Mouse (Mus musculus) MEL (cell line): ENCODE measurements around the gene Arhgef3. TPM values are rescaled to one million over a fixed set of nuclear protein-coding genes. Genes with fewer than 3 reads are reported as not detected.

Experiments
- DNase-seq: peaks from one replicate; pipeline ENCODE4 v3.0.0; 2011; ENCODE audit warnings: low read depth, low spot score
- H3K27ac ChIP-seq: 2 replicates; pipeline ENCODE4 v1.5.1; 2012; ENCODE audit warnings: low read depth, mild to moderate bottlenecking, control low read depth, low read length, moderate library complexity; ENCODE audit not compliant: control insufficient read depth
- H3K27me3 ChIP-seq, 2 experiments: fragments of 150-350 bp in 1 of 2; sonication (generic) in 1 of 2; 2 replicates each; pipeline ENCODE4 v1.6.1; 2012; ENCODE audit warnings: low read length in 2 of 2, mild to moderate bottlenecking in 2 of 2, improper control_type of control experiment in 1 of 2, moderate library complexity in 1 of 2; ENCODE audit not compliant: insufficient read depth in 2 of 2, control insufficient read depth in 1 of 2
- H3K36me3 ChIP-seq, 2 experiments: 2 replicates each; pipeline ENCODE4 v1.6.1; 2012 to 2014; ENCODE audit warnings: low read length in 2 of 2, improper control_type of control experiment in 1 of 2, inconsistent platforms in 1 of 2, mild to moderate bottlenecking in 1 of 2; ENCODE audit not compliant: insufficient read depth in 2 of 2, control insufficient read depth in 1 of 2
- H3K4me1 ChIP-seq, 2 experiments: fragments of 150-350 bp in 1 of 2; sonication (generic) in 1 of 2; 2 replicates each; pipeline ENCODE4 v1.6.1; 2012; ENCODE audit warnings: low read length in 2 of 2, improper control_type of control experiment in 1 of 2, mild to moderate bottlenecking in 1 of 2; ENCODE audit not compliant: insufficient read depth in 2 of 2, control insufficient read depth in 1 of 2
- H3K4me3 ChIP-seq, 2 experiments: fragments of 150-350 bp in 1 of 2; sonication (generic) in 1 of 2; 2 replicates each; pipeline ENCODE4 v1.5.1; 2012; ENCODE audit warnings: low read depth in 2 of 2, low read length in 2 of 2, mild to moderate bottlenecking in 2 of 2, moderate library complexity in 2 of 2, control low read depth in 1 of 2, improper control_type of control experiment in 1 of 2; ENCODE audit not compliant: control insufficient read depth in 1 of 2, insufficient read depth in 1 of 2
- H3K79me2 ChIP-seq: 2 replicates; pipeline ENCODE4 v1.6.1; 2012; ENCODE audit warnings: mild to moderate bottlenecking, low read length, moderate library complexity; ENCODE audit not compliant: control insufficient read depth, poor library complexity, insufficient read depth
- H3K9ac ChIP-seq: 2 replicates; pipeline ENCODE4 v1.6.1; 2012; ENCODE audit warnings: low read depth, mild to moderate bottlenecking, control low read depth, low read length, moderate library complexity; ENCODE audit not compliant: control insufficient read depth, poor library complexity, severe bottlenecking
- H3K9me3 ChIP-seq: fragments of 150-350 bp; sonication (generic); replicated peaks from 2 replicates; pipeline ENCODE4 v1.6.1; 2012; ENCODE audit warnings: mild to moderate bottlenecking, low read length, improper control_type of control experiment, moderate library complexity; ENCODE audit not compliant: insufficient read depth
- BHLHE40 ChIP-seq: IDR thresholded peaks from 2 replicates; pipeline ENCODE4 v1.6.1; 2012; ENCODE audit warnings: low read depth, mild to moderate bottlenecking, inconsistent platforms, low read length, improper control_type of control experiment, borderline replicate concordance
- CHD1 ChIP-seq: IDR thresholded peaks from 2 replicates; pipeline ENCODE4 v1.6.1; 2012; ENCODE audit warnings: low read depth, mild to moderate bottlenecking, inconsistent platforms, low read length, improper control_type of control experiment
- EP300 ChIP-seq, 2 experiments: IDR thresholded peaks; 2 replicates each; pipeline ENCODE4 v1.6.1; 2011; ENCODE audit warnings: improper control_type of control experiment in 2 of 2, low read length in 2 of 2, low read depth in 1 of 2, mild to moderate bottlenecking in 1 of 2
- GATA1 ChIP-seq: IDR thresholded peaks from 2 replicates; pipeline ENCODE4 v1.6.1; 2011; ENCODE audit warnings: low read depth, low read length, improper control_type of control experiment
- HCFC1 ChIP-seq: IDR thresholded peaks from 2 replicates; pipeline ENCODE4 v1.6.1; 2012; ENCODE audit warnings: low read depth, mild to moderate bottlenecking, inconsistent platforms, low read length, improper control_type of control experiment, moderate library complexity
- KAT2A ChIP-seq: conservative IDR thresholded peaks from 2 replicates; pipeline ENCODE4 v1.6.1; 2012; ENCODE audit warnings: low read depth, low read length, improper control_type of control experiment, inconsistent platforms
- MAX ChIP-seq: IDR thresholded peaks from 2 replicates; pipeline ENCODE4 v1.6.1; 2011; ENCODE audit warnings: low read length, improper control_type of control experiment
- MAZ ChIP-seq: IDR thresholded peaks from 2 replicates; pipeline ENCODE4 v1.6.1; 2012; ENCODE audit warnings: low read depth, mild to moderate bottlenecking, inconsistent platforms, low read length, improper control_type of control experiment
- NELFE ChIP-seq: IDR thresholded peaks from 2 replicates; pipeline ENCODE4 v1.6.1; 2011; ENCODE audit warnings: low read depth, low read length, improper control_type of control experiment
- POLR2A ChIP-seq, 2 experiments: IDR thresholded peaks; 2 replicates each; pipeline ENCODE4 v1.6.1; 2011 to 2012; ENCODE audit warnings: low read length in 2 of 2, mild to moderate bottlenecking in 2 of 2, control low read depth in 1 of 2, improper control_type of control experiment in 1 of 2, low read depth in 1 of 2, moderate library complexity in 1 of 2; ENCODE audit not compliant: control insufficient read depth in 1 of 2, insufficient read depth in 1 of 2, poor library complexity in 1 of 2
- POLR2AphosphoS2 ChIP-seq: IDR thresholded peaks from 2 replicates; pipeline ENCODE4 v1.6.1; 2011; ENCODE audit warnings: low read length, improper control_type of control experiment
- RAD21 ChIP-seq: IDR thresholded peaks from 2 replicates; pipeline ENCODE4 v1.6.1; 2011; ENCODE audit warnings: mild to moderate bottlenecking, low read depth, low read length, improper control_type of control experiment
- USF1 ChIP-seq: IDR thresholded peaks from 2 replicates; pipeline ENCODE4 v1.6.1; 2014; ENCODE audit warnings: low read depth, mild to moderate bottlenecking, inconsistent platforms, low read length, improper control_type of control experiment, moderate library complexity
- ZKSCAN1 ChIP-seq: IDR thresholded peaks from 2 replicates; pipeline ENCODE4 v1.6.1; 2012; ENCODE audit warnings: low read depth, mild to moderate bottlenecking, inconsistent platforms, low read length, improper control_type of control experiment, moderate library complexity
- ZNF384 ChIP-seq: IDR thresholded peaks from 2 replicates; pipeline ENCODE4 v1.6.1; 2012; ENCODE audit warnings: low read depth, mild to moderate bottlenecking, inconsistent platforms, low read length, improper control_type of control experiment
- polyA plus RNA-seq, 2 experiments: library from polyadenylated mRNA; stranded (reverse) in 1 of 2; unstranded in 1 of 2; fragments of >175 nt in 1 of 2; fragments of >200 nt in 1 of 2; gene quantifications; 2 replicates each; pipeline versions ENCODE4 v1.2.1 to v1.2.4; 2012; ENCODE audit warnings: low replicate concordance in 2 of 2, low read depth in 1 of 2; ENCODE audit not compliant: insufficient read length in 2 of 2, insufficient read depth in 1 of 2, missing spikeins in 1 of 2
- total RNA-seq: library from RNA; depleted of rRNA; stranded (reverse); fragments of 300-350 nt; gene quantifications from 2 replicates; pipeline ENCODE4 v1.2.3, GENCODE M21; 2012

Gene Arhgef3
- total and polyA plus RNA-seq, 3 experiments: 2.1 to 2.7 TPM; not detected in 1

- DNase-seq: no peak
These were observed 114.3 kb downstream of the Arhgef3 start for GRCm38 (mm10) chr14:27228941-27229371.

GRCm38 (mm10) chr14:27229441-27230147 lies 114.9 kb downstream of the Arhgef3 start:
- no peak for DNase-seq
- Histone ChIP-seq H3K9me3 (no peaks in the 10 kb centered on the region), H3K27ac (no peak overlapping the region), H3K4me3 (no peak overlapping the region), H3K4me1 (no peaks in the 10 kb centered on the region), H3K36me3 (no peaks in the 10 kb centered on the region), H3K27me3 (no peaks in the 10 kb centered on the region; a peak in 1 of 4 replicates), H3K79me2 (no peaks in the 10 kb centered on the region), H3K9ac (no peak overlapping the region)
- TF ChIP-seq MAZ: no peak
- TF ChIP-seq KAT2A: no peak
- TF ChIP-seq ZNF384: no peak
- TF ChIP-seq POLR2AphosphoS2: no peak
- no peak for TF ChIP-seq RAD21
- TF ChIP-seq USF1: no peak

More at GRCm38 (mm10) chr14:27228941-27229371, 114.3 kb downstream of the Arhgef3 start:
- Histone ChIP-seq H3K9me3 (no peaks in the 10 kb centered on the region), H3K27ac (no peak overlapping the region), H3K9ac (no peak overlapping the region), H3K4me3 (no peak overlapping the region), H3K79me2 (no peaks in the 10 kb centered on the region), H3K27me3 (no peaks in the 10 kb centered on the region; a peak in 1 of 4 replicates), H3K36me3 (no peaks in the 10 kb centered on the region), H3K4me1 (no peaks in the 10 kb centered on the region)
- TF ChIP-seq BHLHE40 (no peak), EP300 (IDR thresholded peaks at IDR 0.05; ENCODE audit: low read depth in 1 of 2, low read length in 2 of 2) (no peak), GATA1 (no peak), RAD21 (no peak), ZKSCAN1 (no peak), NELFE (no peak), MAX (no peak), HCFC1 (no peak), USF1 (no peak), POLR2A (IDR thresholded peaks at IDR 0.05; ENCODE audit: control insufficient read depth in 1 of 2, insufficient read depth in 1 of 2, low read depth in 1 of 2, low read length in 2 of 2, poor library complexity in 1 of 2) (no peak), CHD1 (no peak)
